In genomic region chr8:104121640-104122416, GRCm38 (mm10) we compare ENCODE assay signal across 21 mouse cellular contexts. TPM values are rescaled to one million over a fixed set of nuclear protein-coding genes. Genes with fewer than 3 reads are reported as not detected.
DNase-seq lines count a peak whose midpoint lies in the region; ATAC-seq lines count a peak whose summit lies in the region.
"Had no signal": no experiment of that assay in that cellular context is flagged by ENCODE, and none has a peak within 500 bp of the region (broad histone marks: within the 10 kb centered on the region; RNA-seq: fewer than 3 reads in every experiment).

No protein-coding gene starts in this region.

- H3K27me3 ChIP-seq in kidney, embryonic 14.5 days (ENCODE audit: control insufficient read depth, insufficient read depth, low read length) = no peaks in the 10 kb centered on the region
- H3K27me3 ChIP-seq: hindbrain, embryonic 13.5 days; liver, embryonic 13.5 days; stomach, embryonic 15.5 days had no signal

- ATAC-seq in kidney, embryonic 14.5 days (ENCODE audit: low FRiP score, low TSS enrichment) = no peak
- no peak for ATAC-seq in megakaryocyte-erythroid progenitor cell, adult 5-6 weeks (replicated peaks; ENCODE audit: low FRiP score, low TSS enrichment, poor library complexity, severe bottlenecking)
- ATAC-seq: forebrain, embryonic 16.5 days had no signal

- no peaks in the 10 kb centered on the region for H3K4me1 ChIP-seq in kidney, embryonic 14.5 days (ENCODE audit: control insufficient read depth, insufficient read depth, low read length)
- H3K4me1 ChIP-seq: hindbrain, embryonic 13.5 days; liver, embryonic 13.5 days; stomach, embryonic 15.5 days had no signal

- H3K27ac ChIP-seq in kidney, embryonic 14.5 days (ENCODE audit: low read depth, low read length) = no peak overlapping the region
- H3K27ac ChIP-seq: hindbrain, embryonic 13.5 days; layer of hippocampus, adult 2 months; left cerebral cortex, adult 2 months; liver, embryonic 13.5 days; stomach, embryonic 15.5 days had no signal

- 80% methylated on average over 12 of the region's 12 CpGs for WGBS in kidney, embryonic 14.5 days

- no peak overlapping the region for H3K4me3 ChIP-seq in kidney, embryonic 14.5 days (ENCODE audit: low read length)
- H3K4me3 ChIP-seq: hindbrain, embryonic 13.5 days; layer of hippocampus, adult 2 months; left cerebral cortex, adult 2 months; liver, embryonic 13.5 days; megakaryocyte, embryonic 14.5 days; stomach, embryonic 15.5 days had no signal

- no peak overlapping the region for H3K4me2 ChIP-seq in kidney, embryonic 14.5 days (replicated peaks; ENCODE audit: low read depth, low read length)
- H3K4me2 ChIP-seq: hindbrain, embryonic 13.5 days; liver, embryonic 13.5 days; stomach, embryonic 15.5 days had no signal

- H3K9me3 ChIP-seq in kidney, embryonic 14.5 days (ENCODE audit: control insufficient read depth, low read length) = no peaks in the 10 kb centered on the region
- H3K9me3 ChIP-seq: hindbrain, embryonic 13.5 days; liver, embryonic 13.5 days; stomach, embryonic 15.5 days had no signal

- H3K36me3 ChIP-seq in kidney, embryonic 14.5 days (ENCODE audit: control insufficient read depth, insufficient read depth, low read length) = no peaks in the 10 kb centered on the region
- H3K36me3 ChIP-seq: hindbrain, embryonic 13.5 days; liver, embryonic 13.5 days; stomach, embryonic 15.5 days had no signal

- peak; percentile 42 for DNase-seq in adrenal gland, postnatal 14 days
- DNase-seq in adrenal gland, postnatal 4 days (ENCODE audit: low spot score in 2 of 2) = no peak
- DNase-seq in kidney, postnatal 14 days = peak; percentile 37
- peak; percentile 29 for DNase-seq in NIH3T3 (ENCODE audit: low read depth)
- DNase-seq in lung, postnatal 25 days (ENCODE audit: low spot score) = peak; percentile 76
- DNase-seq in right cerebral cortex, postnatal 36 days (ENCODE audit: low spot score in 2 of 2) = no peak
- DNase-seq: B cell, adult 2 months; cerebellum, adult 8-10 months; heart, postnatal 14 days; liver, embryonic 13.5 days; spleen, adult 18-20 months; thymus, adult 2 months had no signal

- H3K9ac ChIP-seq in kidney, embryonic 14.5 days (ENCODE audit: low read depth, low read length) = no peak overlapping the region
- H3K9ac ChIP-seq: hindbrain, embryonic 13.5 days; liver, embryonic 13.5 days; stomach, embryonic 15.5 days had no signal

RNA-seq across cellular contexts. Expression of gene Cdh5, which starts 20.4 kb away (rescaled TPM):
- 137 and 152 TPM in 2 replicates for total RNA-seq in adrenal gland, postnatal 14 days (2021)
- total RNA-seq in adrenal gland, postnatal 4 days (2021) = 100 to 1,000 TPM; 117 to 119 TPM
- 31.8 and 36.8 TPM in 2 replicates for polyA plus RNA-seq in kidney, embryonic 14.5 days (2014; fragmentation: Nextera tagmentation; extraction: Ambion mirVana)
- not detected in 2 replicates for total RNA-seq in megakaryocyte-erythroid progenitor cell, adult 5-6 weeks (2014; fragmentation: Nextera tagmentation)
- total RNA-seq in megakaryocyte-erythroid progenitor cell, adult 5-6 weeks (2017) = not detected in 2 replicates
- total RNA-seq: common myeloid progenitor, adult 5-6 weeks had no signal

RNA-seq across cellular contexts. Expression of gene Bean1, which starts 48.4 kb away (rescaled TPM):
- total RNA-seq in adrenal gland, postnatal 14 days (2021) = 7.1 and 10.3 TPM in 2 replicates
- total RNA-seq in adrenal gland, postnatal 4 days (2021) = 1 to 10 TPM; 3.6 to 6.1 TPM
- 2.1 and 3.3 TPM in 2 replicates for polyA plus RNA-seq in kidney, embryonic 14.5 days (2014; fragmentation: Nextera tagmentation; extraction: Ambion mirVana)
- total RNA-seq in megakaryocyte-erythroid progenitor cell, adult 5-6 weeks (2014; fragmentation: Nextera tagmentation) = not detected in 2 replicates
- not detected in 2 replicates for total RNA-seq in megakaryocyte-erythroid progenitor cell, adult 5-6 weeks (2017)
- total RNA-seq: common myeloid progenitor, adult 5-6 weeks had no signal
- polyA plus RNA-seq: liver, embryonic 13.5 days had no signal

Comparison
In these comparisons a context has a peak if more than half of its experiments do, and no peak if none do; other contexts are left out.
1. DNase-seq: peak in adrenal gland, postnatal 14 days (single experiment), kidney, postnatal 14 days (single experiment), NIH3T3 (single experiment) and lung, postnatal 25 days (single experiment); none in adrenal gland, postnatal 4 days (0 of 2) and right cerebral cortex, postnatal 36 days (0 of 2).
2. RNA of gene Cdh5, which starts 20.4 kb away (total RNA-seq): 137 to 152 TPM in adrenal gland, postnatal 14 days and 117 to 119 TPM in adrenal gland, postnatal 4 days; not detected in megakaryocyte-erythroid progenitor cell, adult 5-6 weeks; every median in the first group is over 100 times any median in the second.